Mouse (Mus musculus): Measurements from ENCODE around the gene Olfr105-ps.

Olfr105-ps gene

DNA sequence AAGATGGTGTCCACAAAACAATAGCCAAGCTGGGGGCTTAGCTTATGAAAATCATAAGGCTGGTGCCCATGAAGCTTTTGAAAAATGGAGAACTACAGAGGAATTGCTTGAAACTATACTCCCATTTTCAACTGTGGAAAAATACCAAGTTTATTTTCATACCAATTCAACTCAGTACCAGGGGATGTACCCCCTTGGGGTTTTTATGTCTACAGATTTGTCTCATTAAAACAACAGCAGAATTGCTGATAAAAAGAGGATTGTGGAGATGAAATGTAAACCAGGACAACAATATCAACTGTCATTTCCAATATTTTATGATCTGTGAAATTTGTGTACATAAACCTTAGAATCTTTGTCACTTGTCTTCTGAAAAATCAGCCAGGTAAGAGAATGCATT is at the start of gene Olfr105-ps:
TSS of gene Olfr105-ps (plus strand) at position 301 of the 400 bp plus-strand sequence.
- DNase-seq (ENCODE audit: low read depth, low spot score): no peak

DNA sequence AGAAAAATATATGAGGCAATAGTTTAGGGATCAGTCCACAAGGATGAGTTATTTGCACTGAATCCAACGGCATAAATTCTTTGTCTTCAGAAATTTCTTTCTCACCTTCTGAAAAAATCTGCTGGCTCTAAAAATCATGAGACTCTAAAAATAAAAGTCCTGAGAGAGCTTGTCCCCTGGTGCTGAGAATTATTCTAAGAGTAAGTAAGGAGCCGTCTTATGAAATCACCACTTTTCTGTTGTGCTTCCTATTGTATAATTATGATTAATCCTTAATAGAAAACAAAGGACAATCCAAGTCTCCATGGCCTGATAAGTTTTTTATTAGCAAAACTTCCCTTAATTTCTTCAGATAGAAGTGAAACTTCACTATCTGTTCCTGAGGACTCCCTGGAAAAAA is 39.2 kb upstream of the Olfr105-ps start, which contains the start of gene Olfr103:
TSS of gene Olfr103 (minus strand) at position 101 of the 400 bp plus-strand sequence.
- DNase-seq (ENCODE audit: low read depth, low spot score): no peak

DNA sequence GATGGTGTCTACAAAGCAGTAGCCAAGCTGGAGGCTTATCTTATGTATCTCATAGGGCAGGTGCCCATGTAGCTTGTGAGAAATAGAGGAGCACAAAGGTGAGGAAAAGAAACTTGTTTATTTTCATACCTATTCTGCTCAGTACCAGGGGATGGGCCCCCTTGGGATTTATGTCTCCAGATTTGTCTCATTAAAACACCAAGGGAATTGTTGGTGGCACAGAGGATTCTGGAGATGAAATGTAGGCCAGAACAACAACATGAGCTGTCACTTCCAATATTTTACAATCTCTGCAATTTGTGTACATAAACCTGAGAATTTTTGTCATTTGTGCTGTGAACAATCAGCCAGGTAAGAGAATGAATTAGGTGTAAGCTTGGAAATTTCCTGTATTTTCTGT is 19.6 kb upstream of the Olfr105-ps start, which contains the start of gene Olfr104-ps:
TSS of gene Olfr104-ps (plus strand) at position 301 of the 400 bp plus-strand sequence.
- DNase-seq (ENCODE audit: low read depth, low spot score): no peak

DNA sequence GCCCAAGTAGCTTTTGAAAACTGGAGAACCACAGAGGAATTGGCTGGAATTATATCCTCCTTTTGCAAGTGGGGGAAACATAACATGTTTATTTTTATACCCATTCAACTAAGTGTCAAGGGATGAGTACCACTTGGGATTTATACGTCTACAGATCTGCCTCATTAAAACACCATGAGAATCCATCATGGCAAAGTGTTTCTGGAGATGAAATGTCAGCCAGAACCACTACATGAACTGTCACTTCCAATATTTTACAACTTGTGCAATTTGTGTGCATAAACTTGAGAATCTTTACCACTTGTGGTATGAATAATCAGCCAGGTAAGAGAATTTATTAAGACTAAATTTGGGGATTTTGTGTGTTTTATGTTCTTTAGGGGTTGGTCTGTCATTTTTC is 11.3 kb downstream of the Olfr105-ps start, which contains the start of gene Olfr106-ps:
TSS of gene Olfr106-ps (plus strand) at position 301 of the 400 bp plus-strand sequence.
- no peak for DNase-seq (ENCODE audit: low read depth, low spot score)

DNA sequence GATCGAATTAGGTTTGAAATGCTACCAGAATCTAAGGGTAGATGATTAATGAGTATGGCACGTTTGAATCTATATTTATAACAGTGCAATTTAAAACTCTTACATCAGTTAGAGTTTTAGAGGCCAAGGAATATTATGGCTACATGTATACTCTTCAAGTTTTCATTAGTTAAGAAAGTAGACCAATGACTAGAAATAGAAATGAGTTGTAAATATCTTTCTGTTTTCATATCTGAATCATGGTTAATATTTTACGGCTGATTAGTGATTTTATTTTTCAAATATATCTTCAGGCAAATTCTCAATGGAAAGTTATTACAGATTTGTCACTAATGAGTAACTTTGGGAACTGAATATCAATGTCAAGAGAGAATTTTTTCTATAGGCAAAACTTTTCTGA is 20.1 kb downstream of the Olfr105-ps start, which contains the start of gene Olfr107:
TSS of gene Olfr107 (plus strand) at position 301 of the 400 bp plus-strand sequence.
- DNase-seq (ENCODE audit: low read depth, low spot score): no peak

DNA sequence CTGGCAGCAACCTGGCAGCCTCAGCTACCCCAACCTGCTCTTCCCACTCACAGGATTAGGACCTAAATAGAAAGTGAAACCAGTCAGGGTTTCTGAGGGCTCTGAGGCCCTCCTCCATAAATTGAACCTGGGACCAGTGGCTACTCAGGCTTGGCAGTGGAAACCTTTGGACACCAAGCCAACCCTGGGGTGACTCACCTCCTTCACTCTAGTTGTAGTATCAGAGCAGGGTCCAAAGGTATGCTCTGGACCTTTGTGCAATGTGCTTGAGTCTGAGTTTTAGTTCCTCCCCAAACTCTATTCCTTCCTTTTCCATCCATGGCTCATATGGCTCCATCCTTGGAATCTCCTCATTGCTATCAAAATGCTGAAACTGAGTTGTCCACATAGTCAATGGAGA is 34.5 kb downstream of the Olfr105-ps start:
- no peak for DNase-seq (ENCODE audit: low read depth, low spot score)

Measured in forelimb bud, embryonic 11.5 days (tissue).